Mouse (Mus musculus) kidney, adult 18-20 months (tissue): ENCODE measurements around the gene Proser2.
A peak's percentile ranks its signal among the peaks of the same experiment; 100 is the strongest.
"Not testable (repeated sequence)": the region's sequence is repeated elsewhere in the genome, so short reads cannot be mapped to it uniquely, and the experiment has no call there.

Experiments used
- DNase-seq: peaks from one replicate; pipeline ENCODE4 v3.0.0; 2021

Gene Proser2

DNA sequence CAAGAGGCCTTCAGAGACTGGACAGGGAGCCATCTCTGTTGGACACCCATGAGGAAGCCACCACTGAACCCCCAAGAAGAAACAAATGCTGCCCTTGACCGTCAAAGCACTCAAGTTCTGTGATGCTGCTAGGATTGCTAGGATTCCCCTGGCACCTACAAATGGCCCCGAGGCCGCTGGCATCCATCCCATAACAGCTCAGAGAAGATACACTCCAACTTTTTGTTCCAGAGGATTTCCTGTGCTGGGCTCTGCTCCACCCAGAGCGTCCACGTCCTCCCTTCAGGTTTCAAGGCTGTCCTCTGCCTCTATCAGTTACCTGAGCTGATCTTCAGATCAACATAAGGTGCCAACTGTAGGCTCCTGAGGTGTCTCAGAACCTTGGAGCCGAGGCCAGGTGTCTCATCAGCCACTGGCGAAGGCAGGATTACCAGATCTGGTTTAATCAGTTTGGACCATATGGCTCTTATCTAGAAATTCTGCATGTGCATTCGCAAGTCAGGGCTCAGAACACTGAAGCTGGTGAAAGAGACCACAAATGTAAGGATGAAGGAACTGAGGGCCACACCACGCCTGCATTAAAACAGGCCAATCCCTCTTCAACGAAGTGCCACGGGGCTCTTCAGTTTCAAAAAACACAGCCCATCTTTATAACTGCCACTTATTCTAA is 1.7 kb downstream of the Proser2 start:
- no peak for DNase-seq

DNA sequence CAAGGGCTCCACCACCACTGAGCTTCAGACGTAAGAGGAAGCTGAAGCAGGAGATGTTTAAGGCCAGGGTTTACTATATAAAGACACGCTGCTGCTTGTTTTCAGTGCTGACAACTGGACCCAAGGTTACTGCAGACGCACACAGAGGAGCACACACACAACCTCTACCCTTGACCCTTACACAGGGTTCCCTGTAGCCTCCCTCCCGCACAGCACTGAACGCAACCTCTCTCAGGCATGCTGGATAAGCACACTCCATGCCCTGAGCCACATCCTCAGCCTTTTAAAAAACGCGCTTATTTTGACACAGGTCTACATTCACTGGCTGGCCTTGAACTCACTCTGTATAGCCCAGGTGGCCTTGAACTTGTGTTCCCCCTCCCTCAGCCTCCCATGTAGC is 7.0 kb downstream of the Proser2 start:
- no peak for DNase-seq

DNA sequence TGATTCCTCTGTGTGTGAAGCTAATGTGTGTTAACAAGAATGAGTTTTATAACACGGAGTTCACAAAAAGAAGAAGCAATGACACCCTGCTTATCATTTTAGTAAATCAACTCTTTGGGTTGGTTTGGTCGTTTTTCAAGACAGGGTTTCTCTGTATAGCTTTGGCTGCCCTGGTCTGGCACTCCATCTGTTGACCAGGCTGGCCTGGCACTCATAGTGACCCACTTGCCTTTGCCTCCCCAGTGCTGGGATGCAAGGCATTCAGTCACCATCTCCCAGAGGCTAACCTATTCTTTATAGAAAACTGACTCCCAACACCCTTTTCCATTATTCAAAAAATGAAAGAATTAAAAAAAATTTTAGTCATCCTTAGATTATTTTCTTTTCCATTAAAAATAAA is 8.9 kb downstream of the Proser2 start:
- no peak for DNase-seq

DNA sequence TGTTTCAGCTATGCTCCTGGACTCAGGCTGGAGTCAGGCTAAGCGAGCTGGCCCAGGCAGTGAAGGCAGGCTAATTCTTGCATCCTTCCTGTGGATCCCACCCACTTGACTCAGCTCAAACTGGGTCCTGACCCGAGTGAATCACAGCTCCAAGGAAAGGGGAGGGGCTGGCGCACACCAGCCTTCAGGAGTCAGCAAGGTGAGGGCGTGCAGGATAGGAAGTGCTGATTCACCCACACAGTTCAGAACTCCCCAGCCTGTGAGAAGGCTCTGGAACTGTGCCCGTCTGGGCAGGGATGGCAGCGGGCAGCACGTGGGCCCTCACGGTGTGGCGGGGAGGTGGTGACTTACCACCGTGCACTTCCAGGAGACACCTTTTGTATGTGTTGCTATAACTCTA is 11.8 kb downstream of the Proser2 start:
- DNase-seq: peak; percentile 41

DNA sequence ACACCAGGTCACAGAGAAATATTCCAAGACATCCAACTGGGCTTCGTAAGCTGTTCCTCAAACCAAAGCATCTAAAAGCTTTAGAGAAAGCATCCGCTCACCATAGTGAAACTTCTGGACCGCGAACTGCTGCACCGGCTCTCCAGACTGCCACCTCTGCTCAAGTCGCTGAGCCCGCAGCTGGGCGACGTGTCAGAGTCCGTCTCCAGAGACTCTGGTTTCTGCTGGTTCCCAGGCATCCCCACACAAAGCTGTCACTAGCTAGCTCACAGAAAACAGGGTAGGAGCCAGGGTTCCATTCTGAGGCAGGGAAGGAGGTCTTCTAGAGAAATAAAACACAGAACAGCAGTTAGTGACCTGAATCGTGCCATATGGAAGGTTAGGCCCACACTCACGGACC is 16.2 kb downstream of the Proser2 start:
- DNase-seq: no peak

GRCm38 (mm10) chr2:6112619-6113018 is 17.4 kb downstream of the Proser2 start:
- no peak for DNase-seq

- no peak for DNase-seq
Observed at GRCm38 (mm10) chr2:6105437-6105836, 24.6 kb downstream of the Proser2 start.

DNA sequence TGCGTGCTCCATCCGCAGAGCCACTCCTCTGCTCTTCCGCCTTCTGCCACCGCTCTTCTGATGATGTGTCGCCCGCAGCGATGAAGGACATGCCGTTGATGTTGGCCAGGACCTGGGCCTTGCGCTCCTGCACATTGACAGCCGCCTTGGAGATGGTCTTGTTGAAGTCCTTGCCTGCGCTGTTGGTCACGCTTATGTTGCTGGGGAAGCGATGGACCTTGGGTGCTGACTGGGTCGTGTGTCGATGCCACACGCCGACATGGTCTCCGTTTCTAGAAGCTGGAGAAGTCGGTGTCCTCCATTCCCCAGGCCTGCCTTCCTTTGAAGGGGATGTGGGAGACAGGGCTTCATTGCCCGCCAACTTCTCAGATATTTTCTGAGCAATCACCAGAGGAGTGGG is 29.3 kb downstream of the Proser2 start:
- no peak for DNase-seq

GRCm38 (mm10) chr2:6100027-6100749 is 29.8 kb downstream of the Proser2 start:
- DNase-seq: no peak

DNA sequence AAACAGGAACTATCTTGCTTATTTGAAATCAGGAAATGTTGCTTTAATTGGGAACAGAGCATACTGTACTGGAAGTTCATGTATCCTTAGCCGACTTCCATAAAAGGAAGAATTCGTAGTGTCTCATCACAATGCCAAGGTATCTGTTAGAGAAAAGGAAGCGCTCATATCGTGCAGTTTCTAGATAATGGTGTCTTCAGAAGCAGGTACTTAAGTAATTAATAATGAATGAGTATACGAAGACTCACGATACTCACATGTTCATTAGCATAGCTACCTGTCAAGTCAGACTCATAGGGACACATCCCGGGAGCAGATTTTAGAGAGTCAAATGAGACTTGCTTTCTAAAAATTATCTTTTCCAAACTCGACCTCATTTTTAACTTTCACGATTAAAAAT is 30.6 kb downstream of the Proser2 start:
- DNase-seq: no peak

- DNase-seq: no peak
Observed at GRCm38 (mm10) chr2:6098924-6099323, 31.1 kb downstream of the Proser2 start.

DNA sequence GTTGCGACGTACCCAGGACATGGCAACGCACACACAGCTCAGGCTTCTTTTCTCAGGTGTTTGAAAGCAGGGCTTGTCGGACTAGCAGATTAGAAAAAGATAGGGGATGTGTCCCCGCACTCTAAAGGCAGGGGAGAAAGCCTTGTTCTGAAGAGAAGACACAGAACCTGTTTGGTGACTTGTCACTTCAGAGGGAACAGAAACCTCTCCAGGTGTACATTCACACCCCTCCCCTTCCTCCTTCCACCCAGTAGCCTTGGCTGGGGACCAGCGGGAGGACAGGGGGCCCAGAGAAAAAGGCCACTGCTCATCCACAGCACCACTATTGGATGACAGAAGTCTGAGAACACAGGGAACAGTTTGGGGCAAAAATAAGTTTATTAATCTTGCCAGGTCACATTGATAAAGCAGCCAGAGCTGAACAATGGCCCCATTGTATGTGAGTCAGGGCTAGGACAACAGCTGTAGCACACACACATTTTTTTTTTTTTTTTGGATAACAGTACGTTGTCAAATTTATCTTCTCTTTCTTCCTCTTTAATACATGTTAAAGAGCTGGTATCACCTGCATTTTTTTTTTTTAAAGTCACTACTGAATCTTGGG is 32.8 kb downstream of the Proser2 start:
- no peak for DNase-seq

- DNase-seq: not testable (repeated sequence)
Observed at GRCm38 (mm10) chr2:6089941-6090340, 40.1 kb downstream of the Proser2 start.

DNA sequence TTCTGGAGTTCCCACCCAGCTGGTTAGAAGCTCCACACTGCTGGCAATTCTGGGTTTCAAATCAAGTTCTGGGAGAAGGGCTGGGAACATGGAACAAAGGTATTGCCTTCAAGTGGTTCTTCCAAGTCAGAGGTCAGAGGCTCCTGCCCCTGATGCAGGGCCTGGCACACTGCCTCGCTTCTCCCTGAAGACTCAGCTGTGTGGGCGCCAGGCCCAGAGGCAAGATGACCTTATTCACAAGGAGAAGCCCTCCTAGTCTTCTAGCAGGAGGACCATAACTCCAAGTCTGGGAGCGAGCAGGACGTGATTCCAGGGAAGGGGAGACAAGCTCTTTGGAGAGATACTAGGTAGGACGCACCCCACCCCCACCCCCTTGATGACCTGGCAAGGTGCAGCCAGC is 42.9 kb downstream of the Proser2 start:
- no peak for DNase-seq

DNA sequence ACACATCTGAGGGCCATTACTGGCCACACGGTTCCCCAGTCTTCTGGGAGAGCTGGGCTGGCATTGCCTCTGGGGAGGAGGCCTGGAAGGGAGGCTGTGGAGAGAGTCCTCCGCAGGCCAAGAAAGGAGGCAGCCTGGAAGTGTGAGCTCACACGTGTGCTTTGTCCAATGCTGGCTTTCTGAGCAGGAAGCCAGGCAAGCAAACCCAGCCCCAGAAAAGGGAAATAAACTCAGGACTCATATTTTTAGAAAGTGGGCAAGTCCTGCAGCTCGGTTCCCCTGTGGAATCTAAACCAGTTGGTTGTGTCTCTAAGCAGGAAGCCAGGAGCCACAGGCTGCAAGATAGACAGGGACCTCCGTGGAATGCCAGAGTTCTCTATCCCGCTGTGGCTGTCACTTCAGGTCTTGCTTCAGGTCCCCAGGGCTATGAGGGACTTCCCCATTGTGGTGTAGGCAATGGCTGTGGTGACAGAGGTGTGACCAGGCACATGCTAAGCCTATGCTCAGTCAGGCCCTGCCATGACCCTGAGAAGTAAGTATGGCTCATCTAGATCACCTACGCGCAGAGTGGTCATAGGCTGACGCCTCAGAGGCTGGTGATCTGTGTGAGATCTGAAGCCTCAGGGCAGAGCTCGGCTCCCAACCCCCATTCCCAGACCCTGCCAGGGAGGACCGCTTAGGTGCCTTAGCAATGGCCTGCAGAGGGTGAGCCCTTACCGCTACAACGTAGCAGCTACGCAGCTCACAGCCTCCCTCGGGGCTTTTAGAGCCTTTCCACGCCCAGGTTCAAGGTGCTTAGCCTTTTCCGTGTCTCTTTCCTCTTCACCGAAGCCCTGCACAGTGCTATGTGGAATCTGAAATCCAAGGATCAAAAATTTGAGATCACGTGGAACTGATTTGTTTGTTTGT is 44.1 kb downstream of the Proser2 start:
- DNase-seq: no peak

GRCm38 (mm10) chr2:6083696-6084095 is 46.3 kb downstream of the Proser2 start:
- no peak for DNase-seq

DNA sequence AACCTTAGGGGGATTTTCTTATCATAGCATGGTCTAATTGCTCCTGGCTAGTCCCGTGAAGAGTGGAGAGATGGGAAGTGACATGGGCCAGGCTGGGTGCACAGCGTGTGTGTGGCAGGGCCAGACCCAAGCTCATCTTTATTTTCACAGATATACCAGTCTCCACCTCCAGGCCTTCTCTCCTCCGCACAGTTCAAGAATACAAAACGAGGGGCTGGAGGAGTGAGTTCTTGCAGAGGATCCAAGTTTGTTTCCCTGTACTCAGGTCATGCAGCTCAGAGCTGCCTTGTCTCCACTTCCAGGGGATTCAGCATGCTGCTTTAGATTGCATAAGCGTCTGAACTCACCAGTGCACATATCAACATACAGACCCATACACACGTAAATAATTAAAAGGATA is 47.4 kb downstream of the Proser2 start:
- no peak for DNase-seq

- no peak for DNase-seq
Observed at GRCm38 (mm10) chr2:6081108-6081507, 48.9 kb downstream of the Proser2 start.

DNA sequence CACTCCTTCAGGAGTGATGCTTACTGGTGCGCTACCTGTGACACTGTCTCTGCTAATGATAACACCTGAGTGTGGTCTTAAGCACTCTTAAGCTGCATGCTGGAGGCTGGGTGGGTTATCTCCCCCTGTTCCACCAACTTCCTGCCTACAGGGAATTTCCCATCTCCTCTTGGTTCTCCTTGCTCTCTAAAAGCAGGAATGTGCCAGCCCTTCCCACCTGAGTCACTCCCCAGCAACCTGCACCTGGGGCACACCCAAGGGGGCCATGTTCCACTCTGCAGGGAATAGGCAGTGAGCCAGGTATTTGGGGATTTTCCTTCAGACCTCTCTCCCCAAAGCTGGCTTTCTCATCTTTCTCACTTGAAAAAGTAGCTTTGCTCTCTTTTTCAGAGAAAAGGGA is 50.0 kb downstream of the Proser2 start:
- DNase-seq: no peak

- no peak for DNase-seq
Observed at GRCm38 (mm10) chr2:6075530-6075896, 54.5 kb downstream of the Proser2 start.

GRCm38 (mm10) chr2:6074891-6075529 is 55.0 kb downstream of the Proser2 start:
- DNase-seq: peak; percentile 76

GRCm38 (mm10) chr2:6072685-6073260 is 57.2 kb downstream of the Proser2 start:
- DNase-seq: no peak
